51 mouse cellular contexts compared by ENCODE assay signal in genomic region chr11:50981667-50982066, GRCm38 (mm10). TPM values are rescaled to one million over a fixed set of nuclear protein-coding genes. Genes with fewer than 3 reads are reported as not detected.
"Had no signal": no experiment of that assay in that cellular context is flagged by ENCODE, and none has a peak within 500 bp of the region (broad histone marks: within the 10 kb centered on the region; RNA-seq: fewer than 3 reads in every experiment).

Olfr1377 (plus strand) TSS chr11:50981967.

- H3K27ac ChIP-seq: heart, embryonic 10.5 days; heart, embryonic 13.5 days; heart, embryonic 15.5 days; hindbrain, embryonic 10.5 days; hindbrain, embryonic 12.5 days; hindbrain, embryonic 13.5 days; hindbrain, embryonic 14.5 days; hindbrain, embryonic 15.5 days; hindbrain, postnatal 0 days; intestine, embryonic 15.5 days; kidney, embryonic 15.5 days; kidney, postnatal 0 days; layer of hippocampus, adult 2 months; left cerebral cortex, adult 2 months had no signal

- H3K27me3 ChIP-seq: hindbrain, embryonic 12.5 days; hindbrain, embryonic 13.5 days; hindbrain, embryonic 15.5 days; intestine, embryonic 15.5 days; kidney, embryonic 15.5 days had no signal

- H3K4me1 ChIP-seq: heart, embryonic 15.5 days; hindbrain, embryonic 10.5 days; hindbrain, embryonic 12.5 days; hindbrain, embryonic 13.5 days; hindbrain, embryonic 15.5 days; intestine, embryonic 15.5 days; kidney, embryonic 15.5 days had no signal

- H3K36me3 ChIP-seq: heart, embryonic 10.5 days; heart, embryonic 12.5 days; heart, embryonic 13.5 days; heart, embryonic 15.5 days; hindbrain, embryonic 10.5 days; hindbrain, embryonic 12.5 days; hindbrain, embryonic 13.5 days; hindbrain, embryonic 15.5 days; intestine, embryonic 15.5 days; kidney, embryonic 15.5 days had no signal

- DNase-seq: heart, postnatal 10 days; heart, postnatal 14 days; heart, postnatal 36 days; heart, postnatal 4 days; kidney, adult 11 months; kidney, adult 18-20 months; kidney, adult 2 months; kidney, adult 8-10 months; kidney, adult 9 months; kidney, postnatal 10 days; kidney, postnatal 14 days; kidney, postnatal 25 days; kidney, postnatal 36 days; kidney, postnatal 4 days; layer of hippocampus, adult 9-11 months; layer of hippocampus, postnatal 36 days had no signal

- H3K4me3 ChIP-seq: heart, embryonic 10.5 days; heart, embryonic 12.5 days; heart, embryonic 13.5 days; heart, embryonic 15.5 days; hindbrain, embryonic 10.5 days; hindbrain, embryonic 12.5 days; hindbrain, embryonic 13.5 days; hindbrain, embryonic 15.5 days; intestine, embryonic 15.5 days; kidney, embryonic 15.5 days; layer of hippocampus, adult 2 months; left cerebral cortex, adult 2 months had no signal

- H3K9me3 ChIP-seq: heart, embryonic 10.5 days; heart, embryonic 12.5 days; heart, embryonic 13.5 days; heart, embryonic 15.5 days; hindbrain, embryonic 10.5 days; hindbrain, embryonic 12.5 days; hindbrain, embryonic 13.5 days; hindbrain, embryonic 15.5 days; intestine, embryonic 15.5 days; kidney, embryonic 15.5 days had no signal

RNA-seq across cellular contexts. Expression of gene Olfr1377, which starts in this region (rescaled TPM):
- total RNA-seq: heart, postnatal 10 days; heart, postnatal 14 days; heart, postnatal 36 days; heart, postnatal 4 days; hematopoietic stem cell, adult 5-6 weeks; hindbrain, postnatal 0 days; layer of hippocampus, adult 18-20 months; layer of hippocampus, adult 2 months; layer of hippocampus, adult 8-10 months; layer of hippocampus, postnatal 10 days; layer of hippocampus, postnatal 14 days; layer of hippocampus, postnatal 25 days; layer of hippocampus, postnatal 36 days; left cerebral cortex, adult 18-20 months; left cerebral cortex, adult 2 months had no signal
- polyA plus RNA-seq: heart, embryonic 10.5 days; heart, embryonic 11.5 days; heart, embryonic 12.5 days; heart, embryonic 13.5 days; heart, embryonic 14.5 days; heart, embryonic 15.5 days; heart, embryonic 16.5 days; heart, postnatal 0 days; hindbrain, embryonic 10.5 days; hindbrain, embryonic 11.5 days; hindbrain, embryonic 12.5 days; hindbrain, embryonic 13.5 days; hindbrain, embryonic 14.5 days; hindbrain, embryonic 15.5 days; hindbrain, embryonic 16.5 days; hindbrain, postnatal 0 days; inflammation-experienced regulatory T-cells, adult 6 months; intestine, embryonic 14.5 days; intestine, embryonic 15.5 days; intestine, embryonic 16.5 days; intestine, postnatal 0 days; kidney, adult 2 months; kidney, embryonic 14.5 days; kidney, embryonic 15.5 days; kidney, embryonic 16.5 days; kidney, postnatal 0 days; large intestine, adult 2 months had no signal
